Mouse (Mus musculus) liver, postnatal 0 days (tissue): ENCODE results near the gene Capn13.

Experiments used
- CTCF ChIP-seq: sonication (generic); IDR thresholded peaks from 2 replicates; pipeline ENCODE4 v1.5.1; 2016; ENCODE audit warnings: antibody characterized with exemption, low read depth
- EP300 ChIP-seq: IDR thresholded peaks from 2 replicates; pipeline ENCODE4 v1.6.1; 2016; ENCODE audit warnings: antibody characterized with exemption, low read depth, mild to moderate bottlenecking

DNA sequence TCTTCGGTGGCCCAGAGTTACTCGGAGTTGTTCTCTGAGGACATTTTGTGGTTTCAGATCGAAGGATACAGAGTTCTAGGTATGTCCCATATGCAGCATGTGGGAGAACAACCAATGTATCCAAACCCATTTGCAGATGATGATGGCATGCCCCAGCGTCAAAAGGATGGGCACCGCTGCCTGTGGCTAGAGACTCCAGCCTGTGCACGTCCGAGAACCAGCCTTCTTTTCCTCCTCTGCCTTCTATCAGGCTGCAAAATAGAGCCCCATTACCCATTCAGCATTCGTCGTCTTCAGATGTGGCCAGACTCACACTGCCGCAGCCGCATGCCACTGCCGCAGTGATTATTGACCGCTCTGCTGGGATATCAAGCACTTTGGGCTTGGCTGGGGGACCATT, 97.0 kb downstream of the Capn13 start:
- TF ChIP-seq CTCF = no peak
- no peak for TF ChIP-seq EP300
